Mouse (Mus musculus) neural tube, embryonic 14.5 days (tissue): ENCODE results near the gene Bmpr1b. TPM values are rescaled to one million over a fixed set of nuclear protein-coding genes. Genes with fewer than 3 reads are reported as not detected.

Experiments
- ATAC-seq: fragments of 200-750 bp; cut with Nextera tagmentation; 2 replicates; pipeline ENCODE4 v1.8.0; 2017; ENCODE audit warnings: low read depth, mild to moderate bottlenecking, moderate TSS enrichment, moderate library complexity
- H3K27ac ChIP-seq: fragments of 300-500 bp; sonication (generic); 2 replicates; pipeline ENCODE4 v1.5.1; 2014; ENCODE audit warnings: low read depth, mild to moderate bottlenecking, control low read depth, low read length, moderate library complexity, mixed read lengths
- H3K27me3 ChIP-seq: fragments of 300-500 bp; sonication (generic); 2 replicates; pipeline ENCODE4 v1.6.1; 2014; ENCODE audit warnings: low read length; ENCODE audit not compliant: control insufficient read depth, insufficient read depth
- H3K36me3 ChIP-seq: fragments of 300-500 bp; sonication (generic); 2 replicates; pipeline ENCODE4 v1.6.1; 2014; ENCODE audit warnings: low read length, mixed read lengths; ENCODE audit not compliant: control insufficient read depth, insufficient read depth
- H3K4me1 ChIP-seq: fragments of 300-500 bp; sonication (generic); 2 replicates; pipeline ENCODE4 v1.6.1; 2014; ENCODE audit warnings: low read length; ENCODE audit not compliant: control insufficient read depth, insufficient read depth
- H3K4me2 ChIP-seq: fragments of 300-500 bp; sonication (generic); 2 replicates; pipeline ENCODE4 v1.6.1; 2014; ENCODE audit warnings: mild to moderate bottlenecking, low read depth, low read length, control low read depth
- H3K4me3 ChIP-seq: fragments of 300-500 bp; sonication (generic); 2 replicates; pipeline ENCODE4 v1.5.1; 2014; ENCODE audit warnings: low read depth, low read length, control low read depth, mixed read lengths
- H3K9ac ChIP-seq: fragments of 300-500 bp; sonication (generic); replicated peaks from 2 replicates; pipeline ENCODE4 v1.6.1; 2014; ENCODE audit warnings: low read depth, mild to moderate bottlenecking, control low read depth, low read length, mixed read lengths
- H3K9me3 ChIP-seq: fragments of 300-500 bp; sonication (generic); 2 replicates; pipeline ENCODE4 v1.6.1; 2016; ENCODE audit warnings: low read length; ENCODE audit not compliant: control insufficient read depth
- WGBS: fragments of 180-500 bp; shearing (Covaris S2); extraction: QIAGEN DNeasy Blood & Tissue Kit; methylation state at CpG from one replicate; pipeline ENCODE4 v1.1.7; 2014; 5-methylcytosine and 5-hydroxymethylcytosine counted together
- polyA plus RNA-seq: library from polyadenylated mRNA; unstranded; fragments of >200 nt; fragmentation: Nextera tagmentation; extraction: Ambion mirVana; gene quantifications from 2 replicates; pipeline ENCODE4 v1.2.1, GENCODE M21; 2014

Gene Bmpr1b
- polyA plus RNA-seq, 1 experiment from 2014 or later: 8.2 TPM

- no peaks in the 10 kb centered on the region for H3K27me3 ChIP-seq
- H3K36me3 ChIP-seq: no peaks in the 10 kb centered on the region
- no peak overlapping the region for H3K4me3 ChIP-seq
- 59% methylated on average over 2 of the region's 2 CpGs for WGBS
- H3K4me2 ChIP-seq: no peak overlapping the region
- H3K9ac ChIP-seq: no peak overlapping the region
- no peaks in the 10 kb centered on the region for H3K4me1 ChIP-seq
- no peaks in the 10 kb centered on the region for H3K9me3 ChIP-seq
- H3K27ac ChIP-seq: no peak overlapping the region
- ATAC-seq: peak; percentile 56; the same call in 1 of the 2 replicates
Measured at GRCm38 (mm10) chr3:141793755-141794154, 375.5 kb downstream of the Bmpr1b start.

GRCm38 (mm10) chr3:141792106-141792505 lies 377.1 kb downstream of the Bmpr1b start:
- no peaks in the 10 kb centered on the region for H3K36me3 ChIP-seq
- H3K4me3 ChIP-seq: no peak overlapping the region
- no peaks in the 10 kb centered on the region for H3K27me3 ChIP-seq
- H3K27ac ChIP-seq: no peak overlapping the region
- H3K4me1 ChIP-seq: no peaks in the 10 kb centered on the region
- ATAC-seq: no peak
- no peak overlapping the region for H3K9ac ChIP-seq
- H3K9me3 ChIP-seq: no peaks in the 10 kb centered on the region
- WGBS: 78% methylated on average over 1 of the region's 1 CpGs
- H3K4me2 ChIP-seq: no peak overlapping the region

- ATAC-seq: no peak
- H3K9ac ChIP-seq: no peak overlapping the region
- no peak overlapping the region for H3K27ac ChIP-seq
- no peaks in the 10 kb centered on the region for H3K9me3 ChIP-seq
- 89% methylated on average over 8 of the region's 8 CpGs for WGBS
- no peaks in the 10 kb centered on the region for H3K36me3 ChIP-seq
- H3K27me3 ChIP-seq: no peaks in the 10 kb centered on the region
- no peak overlapping the region for H3K4me2 ChIP-seq
- H3K4me1 ChIP-seq: no peaks in the 10 kb centered on the region
- H3K4me3 ChIP-seq: no peak overlapping the region
Measured at GRCm38 (mm10) chr3:141791026-141791780, 378.0 kb downstream of the Bmpr1b start.

Other genes starting within 250 kb of the Bmpr1b start
- 16.8 and 19.8 TPM in 2 replicates for gene Pdlim5, start 226.3 kb upstream of the Bmpr1b start, polyA plus RNA-seq